Mouse (Mus musculus): Measurements from ENCODE around the gene Zc3h10. TPM values are rescaled to one million over a fixed set of nuclear protein-coding genes. Genes with fewer than 3 reads are reported as not detected.
"Not testable (repeated sequence)": the region's sequence is repeated elsewhere in the genome, so short reads cannot be mapped to it uniquely, and the experiment has no call there.

The Zc3h10 gene
- polyA plus RNA-seq, 1 experiment, result 11.8 TPM

- DNase-seq (ENCODE audit: low read depth), result no peak
Measured at GRCm38 (mm10) chr10:128524732-128525662, 22.6 kb downstream of the Zc3h10 start.

DNA sequence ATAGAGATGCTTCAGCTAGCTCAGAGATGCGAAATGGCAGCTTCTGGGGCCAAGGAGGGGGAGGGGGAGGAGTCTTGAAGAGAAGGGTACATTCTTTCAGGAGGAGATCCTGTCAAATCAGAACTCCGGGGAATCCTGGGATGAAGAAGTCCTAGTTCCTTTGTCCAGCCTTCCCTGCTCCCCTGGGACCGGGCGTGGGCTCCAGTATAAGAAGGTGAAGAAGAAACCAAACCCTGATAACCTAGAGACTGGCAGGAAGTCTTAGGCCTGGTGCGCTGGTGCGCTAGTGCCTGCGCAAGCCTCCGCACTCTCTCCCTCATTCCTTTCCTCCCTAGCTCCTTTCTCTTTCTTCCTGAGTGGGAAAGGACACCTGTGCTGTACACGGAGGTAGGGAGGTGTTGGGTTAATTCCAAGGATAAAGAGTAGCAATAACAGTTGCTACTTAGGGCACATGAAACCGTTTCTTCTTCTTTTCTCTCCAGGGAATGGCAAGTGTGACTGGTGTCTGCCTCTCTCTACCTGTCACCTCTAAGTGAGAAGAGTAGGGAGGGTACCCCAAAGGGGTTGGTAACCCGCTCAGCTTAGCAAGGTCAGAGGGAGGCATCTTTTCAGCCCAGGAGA, 23.4 kb downstream of the Zc3h10 start:
- no peak for DNase-seq (ENCODE audit: low read depth)

- DNase-seq (ENCODE audit: low read depth), result no peak
Measured at GRCm38 (mm10) chr10:128522351-128522750, 25.2 kb downstream of the Zc3h10 start.

DNA sequence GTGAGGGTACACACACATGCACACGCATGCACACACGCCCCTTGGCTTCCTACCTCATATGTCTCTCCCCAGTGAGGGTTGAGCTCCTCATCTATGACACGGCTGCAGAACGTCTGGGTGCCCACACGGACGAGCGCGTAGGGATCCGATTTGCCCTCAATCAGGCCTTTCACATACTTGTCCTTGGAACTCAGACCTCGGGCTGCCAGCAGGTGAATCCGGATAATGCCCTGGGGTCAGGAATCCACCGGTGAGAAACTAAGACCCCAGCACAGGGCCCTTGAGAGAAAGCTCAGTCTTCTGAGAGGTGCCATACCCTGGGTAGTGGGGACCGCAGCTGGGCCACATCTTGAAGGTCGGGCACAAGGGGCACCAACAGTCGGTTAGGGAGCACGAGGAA, 27.0 kb downstream of the Zc3h10 start:
- no peak for DNase-seq (ENCODE audit: low read depth)

- DNase-seq (ENCODE audit: low read depth), result no peak
Measured at GRCm38 (mm10) chr10:128518833-128519232, 28.7 kb downstream of the Zc3h10 start.

- no peak for DNase-seq (ENCODE audit: low read depth)
Measured at GRCm38 (mm10) chr10:128516677-128517076, 30.9 kb downstream of the Zc3h10 start.

- DNase-seq (ENCODE audit: low read depth), result no peak
Measured at GRCm38 (mm10) chr10:128516029-128516428, 31.5 kb downstream of the Zc3h10 start.

DNA sequence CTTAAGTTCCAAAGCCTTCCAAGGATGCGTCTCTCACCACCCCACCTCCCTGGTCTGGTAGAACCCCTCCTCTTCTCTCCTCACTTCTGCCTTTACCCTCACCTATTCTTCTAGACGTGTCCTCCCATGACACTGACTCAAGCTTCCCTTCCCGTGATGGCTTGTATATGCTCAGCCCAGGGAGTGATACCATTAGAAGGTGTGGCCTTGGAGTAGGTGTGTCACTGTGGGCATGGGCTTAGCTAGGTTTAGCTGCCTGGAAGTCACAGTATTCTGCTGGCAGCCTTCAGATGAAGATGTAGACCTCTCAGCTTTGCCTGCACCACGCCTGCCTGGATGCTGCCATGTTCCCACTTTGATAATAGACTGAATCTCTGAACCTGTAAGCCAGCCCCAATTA, 32.5 kb downstream of the Zc3h10 start:
- DNase-seq (ENCODE audit: low read depth), result no peak

DNA sequence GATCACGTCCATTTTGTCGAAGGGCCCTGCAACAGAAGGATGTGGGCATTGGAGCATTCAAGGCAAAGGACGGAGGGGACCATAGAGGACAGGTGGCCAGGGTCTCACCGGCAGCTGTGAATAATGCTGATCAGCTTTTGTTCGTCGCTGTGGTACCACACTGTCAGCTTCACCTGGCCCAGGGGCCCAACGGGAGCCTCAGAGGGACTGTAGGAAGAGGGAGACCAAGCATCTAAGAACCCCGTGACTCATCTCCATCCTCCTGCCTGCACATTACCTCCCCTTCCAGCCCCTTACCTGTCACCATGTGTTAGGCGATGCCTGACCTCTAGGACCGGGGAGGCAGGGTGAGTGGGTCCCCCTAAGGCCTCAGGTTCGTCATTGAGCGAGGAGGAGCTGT, 35.8 kb downstream of the Zc3h10 start:
- DNase-seq (ENCODE audit: low read depth), result no peak

DNA sequence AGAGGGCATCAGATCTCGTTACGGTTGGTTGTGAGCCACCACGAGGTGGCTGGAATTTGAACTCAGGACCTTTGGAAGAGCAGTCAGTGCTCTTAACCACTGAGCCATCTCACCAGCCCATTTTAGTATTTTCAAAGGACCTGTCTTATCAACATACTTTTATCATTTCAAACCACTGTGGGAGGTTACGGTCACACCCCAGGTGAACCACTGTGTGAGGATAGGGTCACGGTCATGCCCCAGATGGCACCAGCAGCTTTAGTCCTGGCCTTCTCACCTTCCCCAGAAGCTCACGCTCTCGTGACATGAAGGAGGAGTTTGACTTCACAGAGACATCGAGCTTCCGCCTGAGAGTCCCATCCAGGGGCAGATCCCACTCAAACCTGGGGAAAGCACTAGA, 36.4 kb downstream of the Zc3h10 start:
- no peak for DNase-seq (ENCODE audit: low read depth)

DNA sequence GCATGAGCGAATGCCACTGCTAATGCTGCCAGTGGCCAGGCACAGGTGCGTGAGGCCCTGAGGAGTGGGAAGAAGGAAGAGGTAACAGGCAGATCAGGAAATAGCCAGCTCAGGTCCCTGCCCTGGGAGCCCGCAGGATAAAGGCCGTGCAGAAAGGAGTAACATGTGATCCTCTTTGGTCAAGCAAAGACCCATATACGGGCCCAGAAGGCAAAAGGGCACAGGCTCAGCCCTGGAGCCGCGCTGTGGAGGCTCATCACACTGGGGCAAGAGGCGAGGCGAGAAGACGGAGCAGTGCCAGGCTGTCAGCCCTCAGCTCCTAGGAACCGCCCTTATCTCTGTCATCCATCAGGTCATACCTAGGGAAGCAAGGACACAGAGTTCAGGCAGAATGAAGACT, 37.3 kb downstream of the Zc3h10 start:
- DNase-seq (ENCODE audit: low read depth), result no peak

DNA sequence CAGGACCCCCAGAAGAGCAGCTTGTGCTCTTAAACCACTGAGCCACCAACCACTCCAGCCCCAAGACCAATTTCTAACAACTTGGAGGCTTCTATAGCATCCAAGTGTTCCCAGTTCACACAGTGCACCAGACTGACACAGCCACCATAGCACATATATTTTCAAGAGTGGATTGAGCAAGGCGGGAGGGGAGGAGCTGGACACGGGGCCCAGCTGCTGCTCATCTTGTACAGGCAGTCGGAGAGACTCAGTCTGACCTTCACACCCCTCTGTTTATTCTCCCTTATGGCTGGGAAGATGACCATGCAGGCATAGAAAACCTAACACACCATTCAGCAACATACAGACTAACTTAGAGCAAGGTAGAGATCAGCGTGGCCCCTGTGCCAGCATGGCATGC, 37.7 kb downstream of the Zc3h10 start:
- no peak for DNase-seq (ENCODE audit: low read depth)

GRCm38 (mm10) chr10:128509203-128509602, 38.4 kb downstream of the Zc3h10 start:
- DNase-seq (ENCODE audit: low read depth), result no peak

DNA sequence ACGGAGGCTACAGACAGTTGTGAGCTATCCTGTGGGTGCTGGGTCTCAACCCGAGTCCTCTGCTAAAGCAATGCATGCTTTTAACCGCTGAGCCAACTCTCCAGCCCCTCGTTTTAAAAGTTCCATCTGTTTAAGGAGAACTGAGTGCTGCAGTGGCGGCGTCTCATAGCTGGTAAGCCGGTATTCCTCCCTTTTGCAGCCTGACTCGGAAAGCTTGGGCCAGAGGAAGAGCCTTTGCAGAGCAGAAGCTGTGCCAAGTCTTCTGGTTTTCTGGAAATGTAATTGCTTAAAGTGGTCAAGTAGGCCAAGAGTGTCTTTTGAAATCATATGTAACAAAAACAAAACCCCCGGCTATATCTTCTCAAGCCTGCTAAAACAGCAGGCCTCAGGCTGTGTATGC, 39.3 kb downstream of the Zc3h10 start:
- DNase-seq (ENCODE audit: low read depth), result no peak

GRCm38 (mm10) chr10:128505974-128506373, 41.6 kb downstream of the Zc3h10 start:
- no peak for DNase-seq (ENCODE audit: low read depth)

DNA sequence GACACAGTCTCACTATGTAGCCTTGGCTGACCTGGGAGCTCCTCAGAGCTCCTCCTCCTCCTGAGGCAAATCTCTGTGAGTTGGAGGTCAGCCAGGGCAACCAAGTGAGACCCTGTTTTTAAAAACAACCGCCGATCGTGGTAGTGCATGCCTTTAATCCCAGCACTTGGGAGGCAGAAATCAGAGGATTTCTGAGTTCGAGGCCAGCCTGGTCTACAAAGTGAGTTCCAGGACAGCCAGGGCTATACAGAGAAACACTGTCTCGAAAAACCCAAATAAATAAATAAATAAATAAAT, 42.3 kb downstream of the Zc3h10 start:
- not testable (repeated sequence) for DNase-seq (ENCODE audit: low read depth)

DNA sequence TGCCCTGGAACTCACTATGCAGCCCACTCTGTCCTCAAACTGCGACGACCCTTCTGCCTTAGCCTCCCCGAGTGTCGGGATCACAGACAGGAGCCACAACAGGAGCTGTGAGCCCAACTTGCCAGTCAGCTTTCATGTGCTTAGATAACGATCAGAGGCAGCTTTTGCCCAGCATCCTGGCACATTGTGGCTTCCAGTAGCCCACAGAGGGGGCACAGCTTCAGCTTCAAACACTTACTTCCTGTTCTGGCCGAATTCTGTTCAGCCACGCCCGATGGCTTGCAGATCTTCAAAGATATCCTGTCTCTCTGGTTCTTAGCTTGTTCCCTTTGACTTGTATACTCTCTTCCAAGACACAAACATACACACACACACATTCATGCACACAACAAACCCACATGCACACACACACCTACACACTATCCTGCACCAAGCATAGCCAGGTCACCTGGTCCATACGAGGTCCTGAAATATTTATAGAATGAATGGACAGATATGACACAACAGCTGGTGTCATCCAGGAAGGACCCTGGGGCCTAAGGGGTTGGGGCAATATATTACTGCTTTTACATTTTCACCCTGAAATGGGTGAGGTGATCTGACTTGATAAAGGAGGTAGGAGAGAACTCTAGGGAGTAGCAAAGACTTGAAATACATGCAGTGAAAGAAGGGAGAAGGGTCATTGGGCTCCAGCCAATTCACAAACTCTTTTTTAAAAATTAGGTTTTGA, 42.8 kb downstream of the Zc3h10 start:
- no peak for DNase-seq (ENCODE audit: low read depth)

DNA sequence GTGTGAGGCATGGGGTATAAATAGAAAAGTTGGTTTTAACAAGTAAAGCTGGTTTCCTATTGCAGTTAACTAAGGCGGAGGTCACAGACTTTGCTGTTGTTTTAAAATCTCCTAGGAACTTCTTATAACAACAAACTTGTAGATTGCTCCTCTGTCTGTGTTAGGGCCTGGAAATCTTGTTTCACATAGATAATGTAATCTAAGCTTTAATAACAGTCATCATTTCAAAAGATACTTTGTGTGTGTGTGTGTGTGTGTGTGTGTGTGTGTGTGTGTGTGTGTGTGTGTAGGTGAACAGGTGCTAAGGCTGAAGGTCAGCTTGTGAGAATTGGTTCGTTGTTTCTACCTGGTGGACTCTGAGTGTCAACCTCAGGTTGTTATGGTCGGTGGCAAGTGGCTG, 43.6 kb downstream of the Zc3h10 start:
- DNase-seq (ENCODE audit: low read depth), result no peak

- DNase-seq (ENCODE audit: low read depth), result no peak
Measured at GRCm38 (mm10) chr10:128503532-128503931, 44.0 kb downstream of the Zc3h10 start.

DNA sequence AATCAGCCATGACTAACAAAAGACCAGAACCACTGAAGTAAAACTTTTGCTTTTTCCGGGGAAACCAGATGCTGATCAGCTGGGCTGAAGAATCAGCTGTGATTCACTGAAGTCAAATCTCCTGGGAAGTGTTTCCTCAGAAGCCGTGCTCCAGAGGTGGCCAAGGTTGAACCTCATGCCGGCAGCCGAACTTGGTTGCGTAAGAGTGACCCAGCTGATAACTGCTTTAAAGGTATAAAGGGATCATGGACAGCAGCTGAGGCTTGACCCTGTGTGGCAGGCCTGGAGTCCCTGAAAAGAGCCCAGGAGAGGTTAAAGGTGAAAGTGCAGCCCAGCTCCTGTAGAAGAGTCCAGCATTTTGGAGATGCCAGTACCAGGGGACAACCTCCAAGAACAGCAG, 45.2 kb downstream of the Zc3h10 start:
- no peak for DNase-seq (ENCODE audit: low read depth)

GRCm38 (mm10) chr10:128499116-128499671, 48.4 kb downstream of the Zc3h10 start:
- DNase-seq (ENCODE audit: low read depth), result no peak

GRCm38 (mm10) chr10:128498590-128498989, 49.0 kb downstream of the Zc3h10 start, which contains the start of gene Myl6b:
Gene Myl6b, minus strand, starts transcription at chr10:128498685.
- DNase-seq (ENCODE audit: low read depth), result no peak
